Mouse (Mus musculus): ENCODE results near the gene Olfr1506. TPM values are rescaled to one million over a fixed set of nuclear protein-coding genes. Genes with fewer than 3 reads are reported as not detected.
A peak's percentile ranks its signal among the peaks of the same experiment; 100 is the strongest.
"Not testable (repeated sequence)": the region's sequence is repeated elsewhere in the genome, so short reads cannot be mapped to it uniquely, and the experiment has no call there.

The Olfr1506 gene
- not detected in 2 replicates for polyA plus RNA-seq (2015; fragmentation: Nextera tagmentation; extraction: Ambion mirVana)

GRCm38 (mm10) chr2:90224393-90224792 is at the start of gene Olfr1506:
Gene Olfr1506, minus strand, starts transcription at chr2:90224493.
- WGBS = no CpG with 5 or more reads among the region's 6 CpGs
- not testable (repeated sequence) for H3K36me3 ChIP-seq; H3K27ac ChIP-seq; H3K4me2 ChIP-seq (replicated peaks); H3K9ac ChIP-seq (replicated peaks); H3K4me3 ChIP-seq (replicated peaks); H3K27me3 ChIP-seq; H3K4me1 ChIP-seq (replicated peaks); H3K9me3 ChIP-seq; ATAC-seq

GRCm38 (mm10) chr2:90270932-90271331 is 46.6 kb upstream of the Olfr1506 start, which contains the start of gene Olfr1271:
Gene Olfr1271, minus strand, starts transcription at chr2:90271032.
- no peaks in the 10 kb centered on the region for H3K36me3 ChIP-seq
- H3K4me3 ChIP-seq (replicated peaks) = no peak within 1 kb of the TSS
- H3K27ac ChIP-seq = no peak within 1 kb of the TSS
- H3K27me3 ChIP-seq = no peaks in the 10 kb centered on the region
- no peak within 1 kb of the TSS for H3K9ac ChIP-seq (replicated peaks)
- H3K4me1 ChIP-seq (replicated peaks) = no peaks in the 10 kb centered on the region
- H3K4me2 ChIP-seq (replicated peaks) = no peak within 1 kb of the TSS
- WGBS = 96% methylated on average over 2 of the region's 2 CpGs
- no peak for ATAC-seq
- no peaks in the 10 kb centered on the region for H3K9me3 ChIP-seq

GRCm38 (mm10) chr2:90257492-90257891 is 33.2 kb upstream of the Olfr1506 start, which contains the start of gene Olfr142:
Gene Olfr142, minus strand, starts transcription at chr2:90257592.
- Histone ChIP-seq H3K4me2 (replicated peaks) (no peak within 1 kb of the TSS), H3K9ac (replicated peaks) (no peak within 1 kb of the TSS), H3K4me1 (replicated peaks) (no peaks in the 10 kb centered on the region), H3K27ac (no peak within 1 kb of the TSS), H3K4me3 (replicated peaks) (no peak within 1 kb of the TSS), H3K36me3 (no peaks in the 10 kb centered on the region), H3K27me3 (no peaks in the 10 kb centered on the region), H3K9me3 (no peaks in the 10 kb centered on the region)
- no peak for ATAC-seq
- 95% methylated on average over 4 of the region's 4 CpGs for WGBS

GRCm38 (mm10) chr2:90199606-90200005 is 24.7 kb downstream of the Olfr1506 start:
- not testable (repeated sequence) for H3K4me1 ChIP-seq (replicated peaks); H3K4me2 ChIP-seq (replicated peaks); H3K27me3 ChIP-seq; H3K4me3 ChIP-seq (replicated peaks); ATAC-seq; H3K9me3 ChIP-seq; H3K36me3 ChIP-seq; H3K27ac ChIP-seq; H3K9ac ChIP-seq (replicated peaks)
- WGBS = no CpG with 5 or more reads among the region's 4 CpGs

GRCm38 (mm10) chr2:90195285-90195684 is 29.0 kb downstream of the Olfr1506 start:
- WGBS = no CpG with 5 or more reads among the region's 6 CpGs
- H3K36me3 ChIP-seq; H3K9ac ChIP-seq (replicated peaks); H3K27ac ChIP-seq; H3K4me2 ChIP-seq (replicated peaks); H3K4me1 ChIP-seq (replicated peaks); H3K4me3 ChIP-seq (replicated peaks); H3K27me3 ChIP-seq; H3K9me3 ChIP-seq: not testable (repeated sequence)
- peak; percentile 60; the same call in 1 of the 2 replicates for ATAC-seq

- not testable (repeated sequence) for H3K4me3 ChIP-seq (replicated peaks); H3K9ac ChIP-seq (replicated peaks); H3K4me2 ChIP-seq (replicated peaks); H3K4me1 ChIP-seq (replicated peaks); H3K36me3 ChIP-seq; H3K27ac ChIP-seq; H3K27me3 ChIP-seq; H3K9me3 ChIP-seq
- WGBS = no CpG with 5 or more reads among the region's 3 CpGs
- 0 out of 2 replicates have a peak, but pooled peaks have one; percentile 53 for ATAC-seq
These were observed 29.5 kb downstream of the Olfr1506 start for GRCm38 (mm10) chr2:90194750-90195149.

GRCm38 (mm10) chr2:90187082-90187481 is 37.2 kb downstream of the Olfr1506 start:
- not testable (repeated sequence) for H3K9me3 ChIP-seq; H3K27ac ChIP-seq; ATAC-seq; H3K4me2 ChIP-seq (replicated peaks); H3K9ac ChIP-seq (replicated peaks); H3K27me3 ChIP-seq; H3K4me3 ChIP-seq (replicated peaks); H3K4me1 ChIP-seq (replicated peaks); H3K36me3 ChIP-seq
- no CpG with 5 or more reads among the region's 5 CpGs for WGBS

GRCm38 (mm10) chr2:90186082-90186481 is 38.2 kb downstream of the Olfr1506 start:
- not testable (repeated sequence) for H3K27ac ChIP-seq; H3K27me3 ChIP-seq; H3K36me3 ChIP-seq; H3K4me1 ChIP-seq (replicated peaks); H3K4me3 ChIP-seq (replicated peaks); H3K4me2 ChIP-seq (replicated peaks); ATAC-seq; H3K9me3 ChIP-seq; H3K9ac ChIP-seq (replicated peaks)
- no CpG with 5 or more reads among the region's 4 CpGs for WGBS

Other genes starting within 250 kb of the Olfr1506 start
- gene Olfr1261, start 233.3 kb downstream of the Olfr1506 start, polyA plus RNA-seq (2015; fragmentation: Nextera tagmentation; extraction: Ambion mirVana) = not detected in 2 replicates
- gene Olfr1262, start 224.3 kb downstream of the Olfr1506 start, polyA plus RNA-seq (2015; fragmentation: Nextera tagmentation; extraction: Ambion mirVana) = not detected in 2 replicates
- not detected in 2 replicates for gene Olfr1263, start 212.4 kb downstream of the Olfr1506 start, polyA plus RNA-seq (2015; fragmentation: Nextera tagmentation; extraction: Ambion mirVana)
- not detected in 2 replicates for gene Olfr1264, start 198.9 kb downstream of the Olfr1506 start, polyA plus RNA-seq (2015; fragmentation: Nextera tagmentation; extraction: Ambion mirVana)
- not detected in 2 replicates for gene Olfr1265, start 189.2 kb downstream of the Olfr1506 start, polyA plus RNA-seq (2015; fragmentation: Nextera tagmentation; extraction: Ambion mirVana)
- gene Olfr140, start 160.9 kb downstream of the Olfr1506 start, polyA plus RNA-seq (2015; fragmentation: Nextera tagmentation; extraction: Ambion mirVana) = not detected in 2 replicates
- not detected in 2 replicates for gene Olfr1269, start 103.1 kb downstream of the Olfr1506 start, polyA plus RNA-seq (2015; fragmentation: Nextera tagmentation; extraction: Ambion mirVana)
- gene Olfr32, start 82.2 kb downstream of the Olfr1506 start, polyA plus RNA-seq (2015; fragmentation: Nextera tagmentation; extraction: Ambion mirVana) = not detected in 2 replicates
- gene Olfr1270, start 71.4 kb downstream of the Olfr1506 start, polyA plus RNA-seq (2015; fragmentation: Nextera tagmentation; extraction: Ambion mirVana) = not detected in 2 replicates
- not detected in 2 replicates for gene Olfr142, start 33.1 kb upstream of the Olfr1506 start, polyA plus RNA-seq (2015; fragmentation: Nextera tagmentation; extraction: Ambion mirVana)
- gene Olfr1271, start 46.5 kb upstream of the Olfr1506 start, polyA plus RNA-seq (2015; fragmentation: Nextera tagmentation; extraction: Ambion mirVana) = not detected in 2 replicates
- gene Olfr1272, start 68.3 kb upstream of the Olfr1506 start, polyA plus RNA-seq (2015; fragmentation: Nextera tagmentation; extraction: Ambion mirVana) = not detected in 2 replicates
- 0.07 TPM in 1 of 2 replicates, not detected in the other for gene Gm13769, start 97.7 kb upstream of the Olfr1506 start, polyA plus RNA-seq (2015; fragmentation: Nextera tagmentation; extraction: Ambion mirVana)
- gene Olfr1274-ps, start 174.2 kb upstream of the Olfr1506 start, polyA plus RNA-seq (2015; fragmentation: Nextera tagmentation; extraction: Ambion mirVana) = not detected in 2 replicates

All from midbrain, embryonic 13.5 days (tissue).